Mouse (Mus musculus) hindbrain, embryonic 10.5 days (tissue): ENCODE data around the gene Rffl. TPM values are rescaled to one million over a fixed set of nuclear protein-coding genes. Genes with fewer than 3 reads are reported as not detected.

Source experiments
- DNase-seq: peaks from one replicate; pipeline ENCODE4 v3.0.0-alpha.2; 2017; ENCODE audit warnings: low spot score
- H3K27ac ChIP-seq: fragments of 300-500 bp; sonication (generic); 2 replicates; pipeline ENCODE4 v1.5.1; 2016; ENCODE audit warnings: mild to moderate bottlenecking, moderate library complexity
- H3K27me3 ChIP-seq: fragments of 300-500 bp; sonication (generic); 2 replicates; pipeline ENCODE4 v1.6.1; 2016; ENCODE audit warnings: mild to moderate bottlenecking; ENCODE audit not compliant: poor library complexity, insufficient read depth, severe bottlenecking
- H3K36me3 ChIP-seq: fragments of 300-500 bp; sonication (generic); 2 replicates; pipeline ENCODE4 v1.6.1; 2016; ENCODE audit warnings: mild to moderate bottlenecking, moderate library complexity
- H3K4me1 ChIP-seq: fragments of 300-500 bp; sonication (generic); replicated peaks from 2 replicates; pipeline ENCODE4 v1.6.1; 2016; ENCODE audit warnings: mild to moderate bottlenecking
- H3K4me3 ChIP-seq: fragments of 300-500 bp; sonication (generic); 2 replicates; pipeline ENCODE4 v1.5.1; 2016; ENCODE audit warnings: mild to moderate bottlenecking, moderate library complexity
- H3K9me3 ChIP-seq: fragments of 300-500 bp; sonication (generic); 2 replicates; pipeline ENCODE4 v1.6.1; 2016; ENCODE audit warnings: mild to moderate bottlenecking, moderate library complexity
- WGBS: fragments of 180-500 bp; shearing (Covaris S2); methylation state at CpG from one replicate; pipeline ENCODE4 v1.1.7; 2016; 5-methylcytosine and 5-hydroxymethylcytosine counted together
- polyA plus RNA-seq: library from polyadenylated mRNA; unstranded; fragments of >200 nt; fragmentation: Nextera tagmentation; extraction: Ambion mirVana; gene quantifications from 2 replicates; pipeline ENCODE4 v1.2.1, GENCODE M21; 2016

The Rffl gene
- polyA plus RNA-seq, 1 experiment from 2014 or later: 7.4 TPM

GRCm38 (mm10) chr11:82891936-82892335 lies 20.9 kb upstream of the Rffl start, which contains the start of gene Fndc8:
Fndc8 (plus strand) TSS chr11:82892124.
- Histone ChIP-seq H3K4me3 (no peak within 1 kb of the TSS), H3K36me3 (no peaks in the 10 kb centered on the region), H3K4me1 (peaks cover 22% of the 10 kb centered on the region), H3K27me3 (peaks cover 12% of the 10 kb centered on the region; the same call in 1 of the 2 replicates), H3K27ac (no peak within 1 kb of the TSS), H3K9me3 (no peaks in the 10 kb centered on the region)
- 66% methylated on average over 7 of the region's 7 CpGs for WGBS
- DNase-seq: no peak

GRCm38 (mm10) chr11:82890342-82890762 lies 19.3 kb upstream of the Rffl start, which contains the start of gene Rad51d:
Rad51d (minus strand) TSS chr11:82890614.
- Histone ChIP-seq H3K4me1 (peaks cover 22% of the 10 kb centered on the region), H3K4me3 (peak within 1 kb of the TSS; percentile 71), H3K9me3 (no peaks in the 10 kb centered on the region), H3K27me3 (peaks cover 12% of the 10 kb centered on the region; the same call in 1 of the 2 replicates), H3K36me3 (0 out of 2 replicates have a peak, but pooled peaks cover 3% of the 10 kb centered on the region), H3K27ac (peak within 1 kb of the TSS; percentile 87)
- DNase-seq: peak; percentile 93
- under 1% methylated on average over 26 of the region's 26 CpGs for WGBS

- H3K27me3 ChIP-seq: peaks cover 12% of the 10 kb centered on the region; the same call in 1 of the 2 replicates
- DNase-seq: peak; percentile 41
- peak overlapping the region; percentile 87 for H3K27ac ChIP-seq
- 9% methylated on average over 31 of the region's 31 CpGs for WGBS
- peaks cover 22% of the 10 kb centered on the region for H3K4me1 ChIP-seq
- H3K36me3 ChIP-seq: 0 out of 2 replicates have a peak, but pooled peaks cover 3% of the 10 kb centered on the region
- no peaks in the 10 kb centered on the region for H3K9me3 ChIP-seq
- peak overlapping the region; percentile 71 for H3K4me3 ChIP-seq
Observed at GRCm38 (mm10) chr11:82889524-82890341, 18.7 kb upstream of the Rffl start.

- WGBS: 60% methylated on average over 10 of the region's 10 CpGs
- Histone ChIP-seq H3K4me1 (peaks cover 22% of the 10 kb centered on the region), H3K27ac (no peak overlapping the region), H3K27me3 (peaks cover 12% of the 10 kb centered on the region; the same call in 1 of the 2 replicates), H3K4me3 (no peak overlapping the region), H3K36me3 (0 out of 2 replicates have a peak, but pooled peaks cover 3% of the 10 kb centered on the region), H3K9me3 (no peaks in the 10 kb centered on the region)
- no peak for DNase-seq
Observed at GRCm38 (mm10) chr11:82888491-82888946, 17.5 kb upstream of the Rffl start.

DNA sequence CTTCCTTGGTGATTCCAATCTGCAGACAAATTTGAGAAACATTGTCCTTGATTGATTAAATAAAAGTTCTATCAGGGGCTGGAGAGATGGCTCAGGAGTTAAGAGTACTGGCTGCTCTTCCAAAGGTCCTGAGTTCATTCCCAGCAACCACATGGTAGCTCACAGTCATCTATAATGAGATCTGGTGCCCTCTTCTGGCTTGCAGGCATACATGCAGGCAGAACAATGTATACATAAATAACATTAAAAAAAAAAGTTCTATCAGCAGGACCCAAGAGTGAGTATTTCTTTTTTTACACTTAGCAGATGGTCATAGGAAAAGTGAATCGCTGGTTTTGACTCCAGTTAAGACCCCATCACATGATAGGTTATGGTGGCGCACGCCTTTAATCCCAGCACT lies 15.5 kb upstream of the Rffl start:
- no peak for DNase-seq
- Histone ChIP-seq H3K27me3 (peaks cover 6% of the 10 kb centered on the region; the same call in 1 of the 2 replicates), H3K9me3 (no peaks in the 10 kb centered on the region), H3K36me3 (peaks cover 18% of the 10 kb centered on the region), H3K4me3 (no peak overlapping the region), H3K27ac (no peak overlapping the region), H3K4me1 (peaks cover 22% of the 10 kb centered on the region)
- 87% methylated on average over 3 of the region's 3 CpGs for WGBS

- Histone ChIP-seq H3K27ac (no peak overlapping the region), H3K9me3 (no peaks in the 10 kb centered on the region), H3K36me3 (peaks cover 41% of the 10 kb centered on the region), H3K4me3 (no peak overlapping the region), H3K4me1 (peaks cover 2% of the 10 kb centered on the region), H3K27me3 (no peaks in the 10 kb centered on the region)
- 71% methylated on average over 8 of the region's 8 CpGs for WGBS
- no peak for DNase-seq
Observed at GRCm38 (mm10) chr11:82883180-82883579, 12.2 kb upstream of the Rffl start.

DNA sequence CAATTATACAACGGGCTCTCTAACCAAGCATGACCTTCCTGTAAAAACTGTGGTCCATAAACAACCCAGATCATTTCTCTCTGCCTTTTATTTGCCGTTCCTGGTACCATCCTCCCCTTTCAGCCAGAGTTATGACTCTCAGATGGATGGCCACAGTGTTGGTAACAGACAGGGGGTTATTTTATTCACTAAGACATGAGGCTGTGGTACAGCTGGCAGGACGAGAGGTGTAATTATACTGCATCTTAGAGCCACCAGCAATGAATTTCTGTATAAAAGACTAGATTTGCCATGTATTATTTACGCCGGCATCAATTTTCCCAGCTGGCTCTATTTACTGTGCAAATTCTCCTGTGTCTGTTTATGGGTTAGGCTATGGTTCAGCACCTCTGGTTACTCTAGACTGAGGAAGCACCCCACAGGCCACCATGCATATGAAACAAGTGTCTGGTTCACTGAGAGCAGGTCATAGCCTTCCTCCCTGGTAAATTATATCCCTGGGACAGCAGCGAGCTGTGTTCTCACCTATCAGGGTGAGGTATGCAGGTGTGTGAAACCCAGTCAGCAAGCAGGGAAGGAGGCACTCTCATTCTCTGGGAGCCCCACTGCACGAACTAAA lies 6.8 kb upstream of the Rffl start:
- no peak overlapping the region for H3K4me3 ChIP-seq
- WGBS: 89% methylated on average over 7 of the region's 7 CpGs
- peaks cover 32% of the 10 kb centered on the region for H3K36me3 ChIP-seq
- no peaks in the 10 kb centered on the region for H3K9me3 ChIP-seq
- no peaks in the 10 kb centered on the region for H3K4me1 ChIP-seq
- H3K27ac ChIP-seq: no peak overlapping the region
- no peak for DNase-seq
- H3K27me3 ChIP-seq: no peaks in the 10 kb centered on the region

GRCm38 (mm10) chr11:82875631-82876030 lies 4.6 kb upstream of the Rffl start:
- no peak overlapping the region for H3K4me3 ChIP-seq
- H3K36me3 ChIP-seq: peaks cover 17% of the 10 kb centered on the region
- peaks cover 4% of the 10 kb centered on the region for H3K4me1 ChIP-seq
- H3K27ac ChIP-seq: no peak overlapping the region
- WGBS: 91% methylated on average over 5 of the region's 5 CpGs
- DNase-seq: no peak
- no peaks in the 10 kb centered on the region for H3K9me3 ChIP-seq
- H3K27me3 ChIP-seq: no peaks in the 10 kb centered on the region

GRCm38 (mm10) chr11:82874924-82875323 lies 3.9 kb upstream of the Rffl start:
- no peaks in the 10 kb centered on the region for H3K9me3 ChIP-seq
- H3K4me3 ChIP-seq: no peak overlapping the region
- H3K36me3 ChIP-seq: peaks cover 14% of the 10 kb centered on the region
- peaks cover 11% of the 10 kb centered on the region for H3K4me1 ChIP-seq
- no peak for DNase-seq
- H3K27me3 ChIP-seq: no peaks in the 10 kb centered on the region
- no peak overlapping the region for H3K27ac ChIP-seq
- WGBS: 76% methylated on average over 5 of the region's 5 CpGs

DNA sequence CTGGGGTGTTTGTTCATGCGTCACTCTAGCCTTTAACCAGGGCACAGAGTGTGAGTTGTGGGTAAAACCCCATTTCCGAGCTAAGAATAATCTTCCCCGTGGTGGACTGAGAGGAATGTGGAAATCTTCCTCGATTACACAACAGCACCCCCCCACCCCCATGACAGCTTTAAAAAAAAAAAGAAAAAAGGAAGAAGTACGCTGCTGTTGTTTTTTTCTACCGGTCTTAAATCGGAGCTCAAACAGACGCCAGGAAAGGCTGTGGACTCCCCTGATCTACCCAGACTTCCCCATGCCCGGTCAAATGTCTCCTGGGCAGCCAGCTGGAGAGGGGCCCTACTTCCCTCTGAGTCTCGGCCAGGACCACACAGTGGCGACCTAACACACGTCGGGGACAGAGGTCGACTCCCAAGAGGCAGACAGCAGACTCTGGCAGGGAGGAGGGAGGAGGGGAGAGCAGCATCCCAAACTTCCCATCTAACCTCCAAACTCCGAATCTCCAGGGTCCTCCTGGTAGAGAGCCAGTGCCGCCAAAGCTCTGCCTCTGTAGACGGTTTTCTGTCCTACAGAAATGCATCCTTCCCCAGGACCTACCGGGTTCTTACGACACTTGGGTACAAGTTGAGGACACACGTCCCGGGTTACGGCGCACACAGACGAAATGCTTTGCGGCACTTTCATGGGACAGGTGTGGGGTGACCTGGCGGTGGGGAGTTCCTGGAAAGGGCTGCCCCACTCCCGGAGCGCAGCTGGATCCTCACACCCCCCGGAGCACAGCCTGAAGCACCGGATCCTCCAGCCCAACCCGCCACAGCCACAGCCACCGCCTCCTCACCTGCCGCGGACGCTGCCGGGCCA lies 608 bp downstream of the Rffl start:
- no peaks in the 10 kb centered on the region for H3K27me3 ChIP-seq
- 4% methylated on average over 36 of the region's 36 CpGs for WGBS
- peaks cover 22% of the 10 kb centered on the region for H3K4me1 ChIP-seq
- DNase-seq: peak; percentile 56
- no peaks in the 10 kb centered on the region for H3K9me3 ChIP-seq
- peak overlapping the region; percentile 77 for H3K4me3 ChIP-seq
- H3K27ac ChIP-seq: peak overlapping the region; percentile 88
- H3K36me3 ChIP-seq: no peaks in the 10 kb centered on the region

GRCm38 (mm10) chr11:82869506-82870172 lies 1.4 kb downstream of the Rffl start:
- no peaks in the 10 kb centered on the region for H3K36me3 ChIP-seq
- 76% methylated on average over 9 of the region's 9 CpGs for WGBS
- peaks cover 22% of the 10 kb centered on the region for H3K4me1 ChIP-seq
- H3K9me3 ChIP-seq: no peaks in the 10 kb centered on the region
- no peaks in the 10 kb centered on the region for H3K27me3 ChIP-seq
- H3K4me3 ChIP-seq: peak overlapping the region; percentile 77
- no peak for DNase-seq
- 0 out of 2 replicates have a peak overlapping the region, but pooled peaks have one; percentile 35 for H3K27ac ChIP-seq

DNA sequence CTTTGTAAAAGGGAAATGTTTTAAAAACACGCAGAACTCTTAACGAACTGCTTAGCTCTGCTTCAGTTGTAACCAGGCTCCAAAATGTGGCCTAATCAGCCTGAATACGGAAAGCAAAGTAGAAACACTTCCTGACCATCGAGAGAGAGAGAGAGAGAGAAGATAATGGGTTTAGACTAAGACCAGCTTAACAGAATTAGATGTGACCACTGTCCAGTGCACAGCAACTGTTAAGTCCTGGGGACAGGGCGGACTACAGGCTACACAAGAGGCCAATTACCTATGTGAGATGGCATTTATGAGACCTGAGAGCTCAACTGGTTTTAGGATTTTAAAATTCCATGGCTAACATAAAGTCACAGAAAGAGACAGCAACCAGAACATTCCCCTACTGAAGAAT lies 3.1 kb downstream of the Rffl start:
- no peaks in the 10 kb centered on the region for H3K36me3 ChIP-seq
- H3K4me1 ChIP-seq: peaks cover 22% of the 10 kb centered on the region
- H3K4me3 ChIP-seq: no peak overlapping the region
- WGBS: 81% methylated on average over 5 of the region's 5 CpGs
- no peaks in the 10 kb centered on the region for H3K27me3 ChIP-seq
- no peak for DNase-seq
- no peaks in the 10 kb centered on the region for H3K9me3 ChIP-seq
- no peak overlapping the region for H3K27ac ChIP-seq
